Mouse (Mus musculus): Measurements from ENCODE around the gene Tnrc6a. TPM values are rescaled to one million over a fixed set of nuclear protein-coding genes. Genes with fewer than 3 reads are reported as not detected.

Gene Tnrc6a
- total and polyA plus RNA-seq, 3 experiments, result 16.3 to 62.0 (median 20.1) TPM

GRCm38 (mm10) chr7:123224076-123224475 lies 100.4 kb downstream of the Tnrc6a start:
- H3K9ac ChIP-seq (ENCODE audit: insufficient read depth, low read depth), result no peak overlapping the region
- no peak for TF ChIP-seq KAT2A (IDR thresholded peaks at IDR 0.05; ENCODE audit: insufficient replicate concordance, low read length)
- TF ChIP-seq RAD21 (IDR thresholded peaks at IDR 0.05; ENCODE audit: low read depth, low read length), result no peak
- TF ChIP-seq SIN3A (IDR thresholded peaks at IDR 0.05; ENCODE audit: low read length), result no peak
- TF ChIP-seq GABPA (IDR thresholded peaks at IDR 0.05; ENCODE audit: insufficient replicate concordance, low read depth, low read length), result no peak
- TF ChIP-seq USF2 (conservative IDR thresholded peaks at IDR 0.05; ENCODE audit: low read depth, low read length), result no peak
- TF ChIP-seq NELFE (IDR thresholded peaks at IDR 0.05; ENCODE audit: low read depth, low read length), result no peak
- no peak for TF ChIP-seq RCOR1 (conservative IDR thresholded peaks at IDR 0.05; ENCODE audit: low read depth, low read length)
- no peak for TF ChIP-seq MYC (IDR thresholded peaks at IDR 0.05; ENCODE audit: low read depth, low read length)
- no peak for TF ChIP-seq ZKSCAN1 (IDR thresholded peaks at IDR 0.05; ENCODE audit: borderline replicate concordance, low read depth, low read length)
- TF ChIP-seq CHD2 (IDR thresholded peaks at IDR 0.05; ENCODE audit: low read length), result no peak
- TF ChIP-seq CTCF (conservative IDR thresholded peaks at IDR 0.05 in 1 of 2, IDR thresholded peaks at IDR 0.05 in 1 of 2; ENCODE audit: low read depth in 2 of 2, low read length in 2 of 2), result no peak
- TF ChIP-seq TBP (conservative IDR thresholded peaks at IDR 0.05; ENCODE audit: low read depth, low read length), result no peak
- TF ChIP-seq MXI1 (IDR thresholded peaks at IDR 0.05; ENCODE audit: low read depth, low read length), result no peak
- no peak for TF ChIP-seq HCFC1 (IDR thresholded peaks at IDR 0.05; ENCODE audit: low read depth, low read length)
- no peak for TF ChIP-seq E2F4 (IDR thresholded peaks at IDR 0.05; ENCODE audit: insufficient replicate concordance, low read depth, low read length)
- no peak for TF ChIP-seq JUND (conservative IDR thresholded peaks at IDR 0.05; ENCODE audit: low read depth, low read length)
- in situ Hi-C loops (cut with MboI; ENCODE audit: low pct_ligation_motif_present, low pct_unique_long_range_greater_than_20kb, low sequenced_read_pairs) (no loop called here), dilution Hi-C loops (cut with MboI; ENCODE audit: extremely low pct_ligation_motif_present, extremely low pct_unique_long_range_greater_than_20kb, low sequenced_read_pairs) (no loop called here)
- H3K79me2 ChIP-seq (replicated peaks; ENCODE audit: control insufficient read depth, extremely low read depth, insufficient read depth, poor library complexity, severe bottlenecking), result no peaks in the 10 kb centered on the region
- H3K9me3 ChIP-seq (replicated peaks; ENCODE audit: low read length), result no peaks in the 10 kb centered on the region
- H3K36me3 ChIP-seq (replicated peaks in 1 of 2; ENCODE audit: control insufficient read depth in 1 of 2, insufficient read depth in 1 of 2, low read length in 1 of 2), result no peaks in the 10 kb centered on the region
- DNase-seq (ENCODE audit: extremely low read depth), result no peak
- H3K27me3 ChIP-seq (replicated peaks), result no peaks in the 10 kb centered on the region
- peaks cover 4 to 7% of the 10 kb centered on the region in 2 experiments; a peak in 2 of 4 replicates for H3K4me1 ChIP-seq (ENCODE audit: control insufficient read depth in 1 of 2, insufficient read depth in 2 of 2)
- no peak overlapping the region for H3K27ac ChIP-seq (ENCODE audit: insufficient read depth, low read depth)
- H3K4me2 ChIP-seq (ENCODE audit: insufficient read depth, low read depth, poor library complexity, severe bottlenecking), result no peak overlapping the region
- H3K4me3 ChIP-seq (replicated peaks in 1 of 3; ENCODE audit: low read depth in 2 of 3, low read length in 2 of 3, poor library complexity in 1 of 3), result no peak overlapping the region

GRCm38 (mm10) chr7:123225159-123225558 lies 101.5 kb downstream of the Tnrc6a start:
- in situ Hi-C loops (cut with MboI; ENCODE audit: low pct_ligation_motif_present, low pct_unique_long_range_greater_than_20kb, low sequenced_read_pairs) (no loop called here), dilution Hi-C loops (cut with MboI; ENCODE audit: extremely low pct_ligation_motif_present, extremely low pct_unique_long_range_greater_than_20kb, low sequenced_read_pairs) (no loop called here)

More at GRCm38 (mm10) chr7:123225159-123225558, 101.5 kb downstream of the Tnrc6a start:
- Histone ChIP-seq H3K79me2 (replicated peaks; ENCODE audit: control insufficient read depth, extremely low read depth, insufficient read depth, poor library complexity, severe bottlenecking) (no peaks in the 10 kb centered on the region), H3K27ac (ENCODE audit: insufficient read depth, low read depth) (no peak overlapping the region), H3K36me3 (replicated peaks in 1 of 2; ENCODE audit: control insufficient read depth in 1 of 2, insufficient read depth in 1 of 2, low read length in 1 of 2) (no peaks in the 10 kb centered on the region), H3K27me3 (replicated peaks) (peaks cover 3% of the 10 kb centered on the region), H3K9me3 (replicated peaks; ENCODE audit: low read length) (no peaks in the 10 kb centered on the region), H3K4me3 (replicated peaks in 1 of 3; ENCODE audit: low read depth in 2 of 3, low read length in 2 of 3, poor library complexity in 1 of 3) (no peak overlapping the region), H3K4me1 (ENCODE audit: control insufficient read depth in 1 of 2, insufficient read depth in 2 of 2) (peaks cover 7 to 8% of the 10 kb centered on the region in 2 experiments; a peak in 3 of 4 replicates), H3K9ac (ENCODE audit: insufficient read depth, low read depth) (no peak overlapping the region), H3K4me2 (ENCODE audit: insufficient read depth, low read depth, poor library complexity, severe bottlenecking) (no peak overlapping the region)
- no peak for DNase-seq (ENCODE audit: extremely low read depth)
- TF ChIP-seq IRF4 (IDR thresholded peaks at IDR 0.05; ENCODE audit: low read depth, low read length), result no peak
- TF ChIP-seq NELFE (IDR thresholded peaks at IDR 0.05; ENCODE audit: low read depth, low read length), result no peak
- no peak for TF ChIP-seq RCOR1 (conservative IDR thresholded peaks at IDR 0.05; ENCODE audit: low read depth, low read length)
- TF ChIP-seq CHD2 (IDR thresholded peaks at IDR 0.05; ENCODE audit: low read length), result no peak
- TF ChIP-seq JUN (IDR thresholded peaks at IDR 0.05; ENCODE audit: insufficient read depth, low read depth, low read length), result no peak
- no peak for TF ChIP-seq ZMIZ1 (IDR thresholded peaks at IDR 0.05; ENCODE audit: low read depth, low read length)
